Mouse (Mus musculus) ovary, postnatal 36 days (tissue): ENCODE results near the gene Cd52.
"Not testable (repeated sequence)": the region's sequence is repeated elsewhere in the genome, so short reads cannot be mapped to it uniquely, and the experiment has no call there.

ENCODE experiments used
- DNase-seq: peaks from one replicate; pipeline ENCODE4 v3.0.0; 2022; ENCODE audit warnings: low spot score, mixed read lengths

Cd52 gene

GRCm38 (mm10) chr4:134094923-134095547, at the start of gene Cd52:
TSS of gene Cd52 (minus strand) at chr4:134095082.
- no peak for DNase-seq

- not testable (repeated sequence) for DNase-seq
Observed at GRCm38 (mm10) chr4:134144297-134144696, 49.4 kb upstream of the Cd52 start.

GRCm38 (mm10) chr4:134138857-134139256, 44.0 kb upstream of the Cd52 start:
- no peak for DNase-seq

GRCm38 (mm10) chr4:134136280-134136926, 41.5 kb upstream of the Cd52 start:
- no peak for DNase-seq

GRCm38 (mm10) chr4:134132519-134133095, 37.7 kb upstream of the Cd52 start:
- no peak for DNase-seq

- no peak for DNase-seq
Observed at GRCm38 (mm10) chr4:134132117-134132516, 37.2 kb upstream of the Cd52 start.

GRCm38 (mm10) chr4:134129482-134129881, 34.6 kb upstream of the Cd52 start:
- DNase-seq, result no peak

GRCm38 (mm10) chr4:134128983-134129362, 34.1 kb upstream of the Cd52 start:
- no peak for DNase-seq

GRCm38 (mm10) chr4:134128221-134128982, 33.5 kb upstream of the Cd52 start, which contains the start of gene Sh3bgrl3:
TSS of gene Sh3bgrl3 (minus strand) at chr4:134128789.
- DNase-seq, result peak; percentile 86

- DNase-seq, result no peak
Observed at GRCm38 (mm10) chr4:134127793-134128192, 32.9 kb upstream of the Cd52 start.

- DNase-seq, result no peak
Observed at GRCm38 (mm10) chr4:134127121-134127455, 32.2 kb upstream of the Cd52 start.

- no peak for DNase-seq
Observed at GRCm38 (mm10) chr4:134126300-134127120, 31.6 kb upstream of the Cd52 start.

GRCm38 (mm10) chr4:134125383-134126060, 30.6 kb upstream of the Cd52 start:
- DNase-seq, result no peak

GRCm38 (mm10) chr4:134123680-134124551, 29.0 kb upstream of the Cd52 start:
- DNase-seq, result no peak

- no peak for DNase-seq
Observed at GRCm38 (mm10) chr4:134123147-134123546, 28.3 kb upstream of the Cd52 start.

- no peak for DNase-seq
Observed at GRCm38 (mm10) chr4:134122281-134122680, 27.4 kb upstream of the Cd52 start.

GRCm38 (mm10) chr4:134121571-134121970, 26.7 kb upstream of the Cd52 start:
- DNase-seq, result no peak

- DNase-seq, result no peak
Observed at GRCm38 (mm10) chr4:134120916-134121315, 26.0 kb upstream of the Cd52 start.

GRCm38 (mm10) chr4:134120192-134120805, 25.4 kb upstream of the Cd52 start:
- DNase-seq, result no peak

GRCm38 (mm10) chr4:134119644-134120043, 24.8 kb upstream of the Cd52 start:
- DNase-seq, result no peak
